Mouse (Mus musculus) kidney, adult 9 months (tissue): ENCODE results near the gene Macf1.

Experiments
- DNase-seq: peaks from one replicate; pipeline ENCODE4 v3.0.0; 2022

Gene Macf1

GRCm38 (mm10) chr4:123427900-123428684 lies 256.1 kb downstream of the Macf1 start:
- DNase-seq, result no peak

- DNase-seq, result peak; percentile 46
Measured at GRCm38 (mm10) chr4:123427271-123427899, 256.8 kb downstream of the Macf1 start.

- no peak for DNase-seq
Measured at GRCm38 (mm10) chr4:123426429-123427080, 257.6 kb downstream of the Macf1 start.

- DNase-seq, result peak; percentile 57
Measured at GRCm38 (mm10) chr4:123425672-123426272, 258.4 kb downstream of the Macf1 start.

- DNase-seq, result peak; percentile 62
Measured at GRCm38 (mm10) chr4:123424050-123424449, 260.1 kb downstream of the Macf1 start.

- peak; percentile 49 for DNase-seq
Measured at GRCm38 (mm10) chr4:123422828-123423227, 261.3 kb downstream of the Macf1 start.

GRCm38 (mm10) chr4:123418032-123418431 lies 266.1 kb downstream of the Macf1 start:
- no peak for DNase-seq

GRCm38 (mm10) chr4:123417478-123417877 lies 266.7 kb downstream of the Macf1 start:
- no peak for DNase-seq

- DNase-seq, result no peak
Measured at GRCm38 (mm10) chr4:123416829-123417228, 267.3 kb downstream of the Macf1 start.

GRCm38 (mm10) chr4:123415566-123415965 lies 268.6 kb downstream of the Macf1 start:
- DNase-seq, result no peak

- DNase-seq, result no peak
Measured at GRCm38 (mm10) chr4:123413876-123414275, 270.3 kb downstream of the Macf1 start.

GRCm38 (mm10) chr4:123412981-123413380 lies 271.2 kb downstream of the Macf1 start:
- no peak for DNase-seq

- no peak for DNase-seq
Measured at GRCm38 (mm10) chr4:123412528-123412878, 271.7 kb downstream of the Macf1 start.

GRCm38 (mm10) chr4:123411732-123412527 lies 272.2 kb downstream of the Macf1 start:
- peak; percentile 81 for DNase-seq

GRCm38 (mm10) chr4:123411006-123411731 lies 273.0 kb downstream of the Macf1 start:
- DNase-seq, result peak; percentile 59

GRCm38 (mm10) chr4:123409752-123410151 lies 274.4 kb downstream of the Macf1 start:
- DNase-seq, result peak; percentile 33

- DNase-seq, result no peak
Measured at GRCm38 (mm10) chr4:123409034-123409692, 275.0 kb downstream of the Macf1 start.

GRCm38 (mm10) chr4:123407792-123408191 lies 276.4 kb downstream of the Macf1 start:
- no peak for DNase-seq

- no peak for DNase-seq
Measured at GRCm38 (mm10) chr4:123404056-123404455, 280.1 kb downstream of the Macf1 start.

- no peak for DNase-seq
Measured at GRCm38 (mm10) chr4:123402244-123402643, 281.9 kb downstream of the Macf1 start.

- DNase-seq, result no peak
Measured at GRCm38 (mm10) chr4:123401265-123401664, 282.9 kb downstream of the Macf1 start.
